Mouse (Mus musculus) frontal cortex, adult 2 months (tissue): ENCODE results near the gene Npas4. TPM values are rescaled to one million over a fixed set of nuclear protein-coding genes. Genes with fewer than 3 reads are reported as not detected.
A peak's percentile ranks its signal among the peaks of the same experiment; 100 is the strongest.
"Not testable (repeated sequence)": the region's sequence is repeated elsewhere in the genome, so short reads cannot be mapped to it uniquely, and the experiment has no call there.

Experiments used
- DNase-seq, 2 experiments: peaks; one replicate each; pipeline ENCODE4 v3.0.0; 2022; ENCODE audit warnings: low spot score in 1 of 2; ENCODE audit errors: extremely low spot score in 1 of 2
- polyA plus RNA-seq: library from polyadenylated mRNA; depleted of rRNA; stranded (reverse); fragments of >200 nt; gene quantifications from 2 replicates; pipeline ENCODE4 v1.2.3, GENCODE M21; 2012; rRNA removed

The Npas4 gene
- polyA plus RNA-seq = 19.8 and 36.8 TPM in 2 replicates

- no peak for DNase-seq
Measured at GRCm38 (mm10) chr19:4990256-4990625, at the start of gene Npas4. Gene Npas4 (minus strand): TSS chr19:4990316.

- DNase-seq = no peak
Measured at GRCm38 (mm10) chr19:5039301-5040114, 49.4 kb upstream of the Npas4 start.

GRCm38 (mm10) chr19:5038709-5039156 lies 48.6 kb upstream of the Npas4 start, which contains the start of the genes B4gat1 and AC124502.3:
Gene B4gat1 (plus strand): TSS chr19:5038826.
Gene AC124502.3 (plus strand): TSS chr19:5038891.
- DNase-seq = peak; percentile 77 to 90

DNA sequence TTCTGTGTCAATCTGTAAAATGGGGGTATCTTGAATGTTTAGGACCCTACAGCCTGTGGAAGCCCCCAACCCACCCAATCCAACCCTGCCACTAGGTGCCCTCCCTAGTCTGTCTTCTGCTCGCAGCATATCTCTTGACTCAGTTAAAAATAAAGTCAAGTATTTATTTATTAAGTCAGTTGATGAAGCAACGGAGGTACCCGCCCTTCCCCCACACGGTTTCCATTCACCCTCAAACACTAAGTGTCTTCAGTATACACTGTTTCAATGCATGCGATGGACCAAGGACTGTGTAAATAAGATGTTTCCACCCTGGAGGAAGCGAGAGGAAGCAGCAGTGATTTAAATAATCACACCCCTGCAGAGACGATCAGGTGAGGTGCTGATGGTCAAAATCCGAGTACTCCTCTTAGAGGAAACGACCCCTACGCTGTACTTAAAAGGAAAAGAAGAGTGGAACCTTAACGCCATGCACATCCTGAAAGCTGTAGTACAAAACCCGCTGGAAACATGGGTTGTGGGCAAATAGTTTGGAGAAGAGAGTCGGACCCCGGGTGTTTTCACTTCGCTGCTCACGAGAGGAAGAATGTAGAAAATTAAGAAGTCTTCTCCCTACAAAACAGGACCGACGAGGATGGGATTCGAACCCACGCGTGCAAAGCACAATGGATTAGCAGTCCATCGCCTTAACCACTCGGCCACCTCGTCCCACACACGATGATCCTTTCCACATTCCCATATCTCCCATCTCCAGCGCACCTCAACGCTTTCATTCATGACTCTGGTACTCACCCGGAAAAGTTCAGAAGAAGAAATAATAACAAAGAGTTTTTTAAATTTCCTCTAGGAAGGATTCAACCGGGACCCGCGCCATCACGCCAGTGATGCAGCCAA lies 47.8 kb upstream of the Npas4 start:
- peak; percentile 77 to 94 for DNase-seq

DNA sequence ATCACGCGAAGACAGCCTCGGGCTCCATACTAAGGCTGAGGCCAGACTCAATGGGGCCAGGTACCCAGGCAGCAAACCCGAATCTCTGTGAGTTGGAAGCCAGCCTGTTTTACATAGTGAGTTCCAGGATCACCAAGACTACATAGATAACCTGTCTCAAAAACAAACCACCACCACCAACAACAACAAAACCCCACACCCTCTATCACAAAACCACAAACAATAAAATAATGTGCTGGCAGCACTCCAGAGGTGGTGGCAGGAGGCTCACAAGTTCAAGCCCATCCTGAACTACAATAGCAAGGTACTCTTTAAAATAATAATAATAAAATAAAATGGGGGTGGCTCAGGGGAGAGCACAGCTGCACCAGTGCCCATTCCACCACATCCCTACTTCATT lies 46.5 kb upstream of the Npas4 start:
- no peak for DNase-seq

DNA sequence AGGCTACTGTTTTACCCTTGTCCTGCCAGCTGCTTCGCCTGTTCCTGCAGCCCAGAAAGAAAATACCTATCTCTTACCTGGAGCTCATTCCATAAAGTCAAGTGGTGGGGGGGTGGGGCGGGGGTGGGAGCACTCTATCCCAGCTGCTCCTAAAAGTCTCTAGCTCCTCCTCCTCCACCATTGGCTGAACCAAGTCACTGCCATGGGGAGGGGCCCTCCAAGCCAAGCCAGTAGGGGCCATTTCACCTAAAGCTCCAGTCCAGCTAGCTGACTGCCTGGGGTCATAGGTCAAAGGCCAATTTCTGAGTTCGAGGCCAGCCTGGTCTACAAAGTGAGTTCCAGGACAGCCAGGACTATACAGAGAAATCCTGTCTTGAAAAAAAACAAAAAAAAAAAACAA lies 42.6 kb upstream of the Npas4 start:
- no peak for DNase-seq

DNA sequence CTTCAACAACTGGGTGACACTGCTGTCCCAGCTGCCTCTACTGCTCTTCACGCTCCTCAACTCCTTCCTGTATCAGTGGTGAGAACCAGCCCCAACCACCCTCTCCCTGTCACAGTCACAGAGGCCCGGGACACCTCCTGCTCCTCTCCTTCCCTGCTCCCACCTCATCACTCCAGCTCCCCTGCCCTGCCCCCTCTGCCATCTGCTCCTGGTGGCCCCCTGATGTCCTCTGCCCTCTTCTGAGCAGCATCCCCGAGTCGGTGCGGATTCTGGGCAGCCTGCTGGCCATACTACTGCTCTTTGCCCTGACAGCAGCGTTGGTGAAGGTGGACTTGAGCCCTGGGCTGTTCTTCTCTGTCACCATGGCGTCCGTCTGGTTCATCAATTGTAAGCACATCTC lies 36.0 kb upstream of the Npas4 start:
- no peak for DNase-seq

DNA sequence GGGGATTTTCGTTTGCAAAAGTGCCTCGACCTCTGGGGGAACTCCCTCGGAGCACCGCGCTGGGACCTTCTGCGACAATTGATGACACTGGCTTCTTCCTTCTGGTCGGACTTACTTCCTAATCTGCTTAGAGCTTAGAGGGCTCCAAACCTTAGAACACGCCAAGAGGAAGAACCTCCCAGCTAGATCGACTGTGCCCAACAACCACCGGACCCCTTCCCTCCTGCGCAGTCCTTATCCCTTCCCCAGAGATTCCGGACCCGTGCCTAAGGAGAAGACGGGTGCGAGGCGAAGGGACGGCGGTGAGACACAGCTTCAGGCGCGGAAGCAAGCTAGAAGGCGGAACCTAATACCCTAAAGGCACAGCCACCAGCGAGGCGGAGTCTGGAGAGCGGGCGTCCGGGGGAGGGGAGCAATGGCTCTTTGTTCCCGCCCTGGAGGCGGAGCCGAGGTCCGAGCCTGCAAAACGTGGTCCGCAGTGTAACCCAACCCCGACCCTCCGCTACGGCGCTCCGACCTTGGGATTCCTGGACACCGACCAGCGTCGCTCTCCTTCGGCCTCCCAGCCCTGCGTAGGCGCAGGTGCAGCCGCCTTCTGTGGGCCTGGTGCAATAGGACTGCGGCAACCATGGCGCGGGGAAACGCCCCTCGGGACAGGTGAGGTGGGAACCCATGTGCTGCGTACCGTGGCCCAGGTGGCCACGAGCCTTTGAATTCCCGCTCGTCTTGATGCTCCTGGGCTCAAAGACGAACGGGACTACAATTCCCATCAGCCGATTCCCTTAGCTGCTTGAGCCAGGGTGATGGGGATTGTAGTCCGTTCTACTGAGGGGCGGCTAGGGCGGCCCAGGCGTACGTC lies 33.7 kb upstream of the Npas4 start, which contains the start of gene Slc29a2:
Gene Slc29a2, plus strand, starts transcription at position 240 of the 859 bp plus-strand sequence.
- DNase-seq = peak; percentile 83 to 92

- DNase-seq = no peak
Measured at GRCm38 (mm10) chr19:5021416-5021815, 31.3 kb upstream of the Npas4 start.

DNA sequence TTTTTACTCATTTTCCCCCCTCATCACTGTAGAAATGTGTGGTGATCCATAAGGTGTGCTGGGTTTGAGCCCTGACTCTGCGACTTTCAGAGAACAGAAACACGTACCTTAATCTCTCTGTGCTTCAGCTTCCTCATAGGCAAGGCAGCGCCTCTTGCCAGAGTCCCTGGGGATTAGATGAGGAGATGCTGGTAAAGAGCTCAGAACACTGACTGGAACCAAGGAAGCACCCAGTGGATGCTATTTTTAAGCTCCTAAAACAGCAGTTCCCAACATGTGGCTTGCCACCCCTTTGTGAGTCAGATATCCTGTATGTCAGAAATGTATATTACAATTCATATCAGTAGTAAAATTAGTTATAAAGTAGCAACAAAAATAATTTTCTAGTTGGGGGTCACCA lies 28.1 kb upstream of the Npas4 start:
- no peak for DNase-seq

DNA sequence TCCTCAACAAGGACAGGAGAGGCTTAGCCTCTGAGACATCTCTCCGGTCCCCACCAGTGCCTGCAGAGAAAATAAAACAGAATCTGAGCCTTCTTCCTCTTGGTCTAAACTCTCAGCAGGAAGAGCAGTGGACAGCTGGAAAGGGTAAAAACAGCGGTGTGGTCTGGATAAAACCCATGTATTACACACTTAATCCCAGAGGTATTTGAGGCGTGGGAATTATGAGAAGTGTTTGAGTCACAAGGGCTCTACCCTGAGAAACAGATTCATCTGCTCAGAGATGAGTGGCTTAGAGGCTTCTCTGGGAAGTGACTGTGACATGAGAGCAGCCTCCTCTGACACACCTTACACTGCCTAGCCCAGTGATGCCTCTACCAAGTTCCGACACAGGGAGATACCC lies 27.5 kb upstream of the Npas4 start:
- DNase-seq = no peak

DNA sequence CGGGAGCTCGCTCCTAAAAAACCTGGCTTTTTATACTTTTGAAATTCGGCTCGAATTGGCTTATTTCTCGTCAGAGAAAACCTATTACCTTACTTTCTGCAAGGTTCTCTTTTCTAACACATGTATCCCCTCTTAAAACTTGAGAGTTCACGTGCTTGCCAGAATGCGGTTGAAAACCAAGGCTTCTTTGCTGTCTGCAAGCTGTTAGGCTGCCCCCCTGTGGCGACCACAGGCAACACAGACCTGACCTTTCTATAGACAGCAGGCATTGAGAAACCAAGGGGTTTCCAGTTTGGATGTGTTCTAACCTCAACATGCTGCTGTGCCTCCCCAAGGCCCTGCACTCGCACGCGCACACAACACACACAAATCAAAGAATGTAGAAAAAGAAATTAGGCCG lies 26.7 kb upstream of the Npas4 start:
- peak in 1 of 2 experiments; percentile 76 for DNase-seq

DNA sequence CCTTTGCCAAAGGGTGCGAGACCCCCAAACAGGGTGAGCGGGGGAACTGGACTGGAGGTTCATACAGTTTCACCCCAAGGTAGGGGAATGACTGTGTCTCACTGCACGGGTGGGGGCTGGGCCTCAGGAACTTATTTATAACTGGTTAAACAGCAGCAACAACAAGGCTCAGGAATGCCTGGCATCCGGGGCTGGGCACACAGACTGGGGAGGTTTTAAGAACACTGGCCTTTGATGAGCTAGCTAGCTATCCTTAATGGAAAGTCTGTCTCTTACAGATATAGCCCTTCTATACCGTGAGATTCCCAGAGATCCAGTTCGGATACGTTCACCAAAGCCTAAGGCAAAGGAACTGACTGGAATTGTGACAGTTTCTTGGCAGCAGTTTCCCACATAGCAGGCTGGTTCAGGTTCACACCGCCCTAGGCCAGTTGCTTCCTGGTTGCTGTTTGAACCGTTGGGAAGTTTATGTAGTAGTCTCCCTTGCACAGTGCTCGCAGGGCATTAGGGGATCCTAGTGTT lies 26.2 kb upstream of the Npas4 start:
- no peak for DNase-seq

DNA sequence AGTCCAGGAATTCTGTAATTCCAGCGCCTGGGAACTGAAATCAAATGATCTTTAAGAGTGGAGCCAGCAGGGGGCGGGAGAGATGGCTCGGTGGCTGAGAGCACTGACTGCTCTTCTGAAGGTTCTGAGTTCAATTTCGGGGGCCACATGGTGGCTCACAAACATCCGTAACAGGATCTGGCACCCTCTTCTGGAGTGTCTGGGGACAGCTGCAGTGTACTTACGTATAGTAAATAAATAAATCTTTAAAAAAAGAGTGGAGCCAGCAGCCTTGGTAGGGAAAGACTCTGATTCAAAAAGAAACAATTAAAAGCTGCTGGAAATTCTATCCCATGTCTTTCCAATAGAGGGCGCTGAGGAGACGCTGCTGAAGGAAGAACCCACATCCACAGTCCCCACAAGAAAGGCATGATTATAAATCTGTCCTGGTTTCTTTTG lies 24.9 kb upstream of the Npas4 start:
- DNase-seq = peak in 1 of 2 experiments; percentile 70

DNA sequence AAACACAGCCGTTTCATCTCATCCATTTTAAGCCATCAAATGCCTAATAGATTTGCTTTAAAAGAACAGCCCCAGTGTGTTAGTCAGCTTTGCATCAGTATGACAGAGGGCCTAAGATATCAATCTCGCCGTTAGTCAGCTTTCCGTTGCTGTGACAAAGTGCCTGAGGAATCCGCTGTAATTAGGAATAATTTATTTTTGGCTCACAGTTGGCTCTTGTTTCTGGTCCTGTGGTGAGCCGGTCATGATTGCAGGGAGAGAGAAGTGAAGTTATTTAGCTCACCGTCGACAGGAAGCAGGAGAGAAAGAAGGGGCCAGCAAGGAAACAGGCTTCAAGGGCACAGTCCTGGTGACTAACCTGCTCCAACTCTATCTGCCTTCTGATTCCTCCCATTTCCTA lies 23.0 kb upstream of the Npas4 start:
- no peak for DNase-seq

DNA sequence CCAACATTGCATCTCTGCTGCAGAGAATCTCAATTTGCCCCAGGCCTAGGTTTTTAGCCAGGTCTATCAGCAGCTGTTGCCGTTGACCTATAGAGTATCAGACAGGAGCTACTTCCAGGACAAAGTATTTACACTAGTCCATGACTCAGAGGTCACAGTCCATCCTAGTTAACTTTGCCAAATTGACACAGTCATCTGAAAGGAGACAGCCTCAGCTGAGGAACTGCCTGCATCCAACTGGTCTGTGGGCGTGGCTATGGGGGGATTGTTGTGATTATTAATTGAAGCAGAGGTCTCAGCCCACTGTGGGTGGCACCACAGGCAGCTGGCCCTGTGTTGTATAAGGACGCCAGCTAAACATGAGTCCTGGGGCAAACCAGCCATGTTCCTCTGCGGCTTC lies 14.8 kb upstream of the Npas4 start:
- no peak for DNase-seq

- DNase-seq = not testable (repeated sequence)
Measured at GRCm38 (mm10) chr19:5003644-5004043, 13.5 kb upstream of the Npas4 start.

- peak; percentile 97 for DNase-seq
Measured at GRCm38 (mm10) chr19:5001666-5002406, 11.7 kb upstream of the Npas4 start.

- DNase-seq = peak; percentile 71 to 81
Measured at GRCm38 (mm10) chr19:4999445-5000140, 9.5 kb upstream of the Npas4 start.
